Mouse (Mus musculus): ENCODE measurements around the gene Galnt10.

The Galnt10 gene

DNA sequence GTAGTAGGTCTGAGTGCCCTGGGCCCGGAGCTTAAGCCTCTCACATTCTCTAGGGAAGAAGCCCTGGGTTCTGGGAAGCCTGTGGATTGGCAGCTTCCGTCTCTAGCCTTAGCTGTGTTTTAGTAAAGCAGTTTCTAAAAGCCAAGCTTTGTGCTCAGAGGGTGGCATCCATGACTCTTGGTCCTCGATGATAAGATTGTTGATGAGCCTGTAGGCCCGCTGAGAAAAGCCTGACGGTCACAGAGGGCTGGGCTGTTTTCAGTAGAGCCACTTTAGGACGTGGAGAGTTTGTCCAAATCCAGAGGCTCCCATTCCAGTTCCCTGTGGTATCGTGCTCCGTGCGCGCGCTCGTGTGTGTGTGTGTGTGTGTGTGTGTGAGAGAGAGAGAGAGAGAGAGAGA lies 41.6 kb downstream of the Galnt10 start:
- DNase-seq (ENCODE audit: extremely low read depth, low read depth, low spot score), result no peak

DNA sequence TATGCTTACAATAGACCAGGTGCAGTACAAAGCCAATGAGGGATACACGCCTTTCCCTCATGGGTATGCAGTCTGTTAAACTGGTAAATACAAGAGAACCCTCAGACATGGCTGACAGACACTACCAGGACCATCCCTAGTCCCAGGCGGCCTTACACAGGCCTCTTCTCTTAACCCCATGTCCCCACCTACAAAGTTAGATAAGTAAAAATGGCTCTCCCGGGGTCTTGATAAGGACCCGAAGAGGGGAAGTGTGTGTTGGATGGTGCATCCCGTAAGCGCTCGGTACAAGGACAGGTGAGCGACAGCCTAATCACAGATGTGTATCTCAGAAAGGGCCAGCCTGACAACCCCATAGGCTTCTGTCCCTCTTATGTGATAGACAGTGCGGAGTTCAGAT lies 42.0 kb downstream of the Galnt10 start:
- no peak for DNase-seq (ENCODE audit: extremely low read depth, low read depth, low spot score)

DNA sequence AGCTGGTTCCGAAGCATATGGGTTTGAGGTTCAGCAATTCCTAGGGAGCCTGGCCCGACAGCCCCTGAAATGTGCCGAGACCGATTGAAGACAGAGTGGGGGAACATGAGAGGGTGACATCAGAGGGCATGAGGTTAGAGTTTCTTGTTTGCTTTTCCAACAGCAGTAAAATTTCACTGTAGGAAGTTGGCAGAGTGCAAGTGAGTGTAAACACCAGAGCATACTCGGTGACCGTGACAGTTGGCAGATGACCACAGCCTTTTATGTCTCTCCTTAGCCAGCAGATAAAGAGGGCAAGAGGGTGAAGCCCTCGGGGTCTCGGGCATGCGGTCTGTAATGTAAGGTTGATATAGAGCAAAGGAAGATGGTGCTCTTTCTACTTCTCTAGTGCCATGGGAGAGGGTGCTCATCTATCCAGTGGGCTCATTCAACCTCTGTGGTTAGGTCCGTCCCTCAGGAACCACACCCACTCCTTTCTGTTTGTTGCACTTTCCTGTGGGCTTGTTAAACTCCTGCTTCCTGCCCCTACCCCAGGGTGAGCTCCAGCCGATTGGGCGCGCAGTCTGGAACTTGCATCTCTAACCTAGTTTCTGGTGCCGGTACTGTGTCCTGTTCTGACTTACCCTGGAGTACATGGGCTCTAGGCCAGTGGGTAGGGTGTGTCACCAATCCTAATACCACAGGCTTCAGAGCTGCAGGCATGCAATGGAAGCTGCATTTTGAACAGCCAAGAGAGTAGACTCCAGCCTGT lies 43.1 kb downstream of the Galnt10 start:
- DNase-seq (ENCODE audit: extremely low read depth, low read depth, low spot score), result no peak

DNA sequence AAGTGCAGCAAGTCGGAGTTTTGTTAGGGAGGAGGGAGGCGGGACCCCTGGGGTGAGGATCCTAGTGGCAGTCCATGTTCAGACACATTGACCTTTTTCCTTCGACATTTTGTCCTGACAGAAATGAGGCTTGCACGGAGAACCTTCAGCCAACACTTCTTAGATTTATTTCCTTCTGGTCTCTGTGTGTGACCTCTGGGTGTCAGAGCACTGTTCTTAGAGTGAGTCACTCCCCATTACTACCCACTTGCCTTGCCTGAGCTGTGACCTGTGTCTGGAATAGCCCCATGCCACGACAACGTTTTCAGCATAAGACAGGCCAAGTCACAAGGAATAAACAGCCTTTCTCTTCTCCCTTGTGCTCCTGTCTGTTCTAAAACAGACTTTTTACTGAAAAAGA lies 44.6 kb downstream of the Galnt10 start:
- DNase-seq (ENCODE audit: extremely low read depth, low read depth, low spot score), result no peak

DNA sequence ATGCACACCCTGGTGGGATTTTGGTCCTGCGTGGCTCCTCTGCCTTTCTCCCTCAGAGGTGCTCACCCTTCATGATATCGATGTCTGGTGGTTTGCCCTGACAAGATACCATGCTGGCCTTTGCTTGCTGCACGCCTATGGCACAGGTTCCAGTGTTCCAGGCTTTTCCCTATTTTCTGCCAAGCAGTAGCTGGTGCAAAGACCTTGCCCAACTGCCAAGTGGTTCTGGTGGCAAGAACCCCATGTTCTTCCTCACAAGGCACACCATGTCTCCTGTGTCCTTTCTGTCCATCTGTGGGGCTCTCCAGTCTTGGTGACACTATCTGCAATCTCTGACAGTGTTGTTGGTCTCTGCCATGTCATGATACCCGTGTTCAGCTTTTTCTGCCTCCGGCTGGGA lies 45.6 kb downstream of the Galnt10 start:
- no peak for DNase-seq (ENCODE audit: extremely low read depth, low read depth, low spot score)

DNA sequence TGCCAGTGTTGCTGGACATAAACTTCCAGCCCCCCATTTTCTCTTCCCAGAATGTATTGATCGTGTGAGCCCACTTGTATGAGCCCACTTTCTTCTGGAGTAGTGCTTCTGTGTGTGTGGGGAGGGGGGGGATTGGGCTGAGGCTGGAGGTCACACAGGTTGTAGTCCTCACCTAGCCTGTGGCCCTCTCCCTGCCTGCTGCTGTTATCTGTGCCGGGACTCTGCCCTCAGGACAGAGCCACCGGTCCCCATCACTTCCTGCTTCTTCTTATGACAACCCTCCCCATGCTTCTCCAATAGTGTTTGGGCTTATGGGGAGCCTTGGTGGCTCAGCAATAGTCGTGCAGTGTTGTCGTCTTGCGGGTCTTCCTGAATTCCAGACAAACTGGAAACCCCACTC lies 46.7 kb downstream of the Galnt10 start:
- DNase-seq (ENCODE audit: extremely low read depth, low read depth, low spot score), result no peak

DNA sequence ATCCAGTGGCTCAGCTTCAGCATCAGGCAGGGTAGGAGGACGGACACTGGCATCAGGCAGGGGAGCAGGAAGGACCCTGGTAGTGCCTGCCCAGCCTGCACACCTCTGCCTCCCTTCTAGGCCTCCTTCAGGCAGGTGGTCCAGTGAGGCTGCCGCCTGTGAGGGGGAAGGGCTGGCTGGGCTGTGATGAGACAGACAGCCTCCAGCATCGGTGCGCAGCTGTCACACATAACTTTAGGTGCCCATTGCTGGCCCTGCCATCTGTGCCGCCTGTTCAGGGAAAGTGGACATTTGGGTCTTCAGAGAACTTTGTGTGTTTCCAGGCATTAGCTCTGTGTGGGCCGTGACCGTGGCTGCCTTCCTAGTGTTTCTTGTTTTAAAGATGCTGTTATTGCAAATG lies 47.5 kb downstream of the Galnt10 start:
- no peak for DNase-seq (ENCODE audit: extremely low read depth, low read depth, low spot score)

DNA sequence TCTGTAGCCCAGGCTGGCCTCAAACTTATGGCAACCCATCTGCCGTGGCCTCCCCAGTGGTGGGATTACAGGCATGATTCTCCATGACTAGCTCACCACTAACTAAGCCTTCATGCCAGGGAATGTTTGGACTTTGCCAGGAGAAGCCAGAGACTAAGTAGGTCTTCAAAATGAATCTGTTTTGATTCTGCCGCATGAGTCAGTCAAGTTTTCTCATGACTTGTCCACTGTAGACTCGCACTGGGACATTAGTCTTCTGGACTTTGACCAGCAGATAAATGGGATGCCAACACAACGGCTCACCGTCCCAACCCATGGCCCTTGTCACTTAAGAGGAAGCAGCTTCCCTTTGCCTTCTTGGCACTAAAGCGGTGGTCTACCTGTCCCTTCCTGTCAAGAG lies 49.2 kb downstream of the Galnt10 start:
- no peak for DNase-seq (ENCODE audit: extremely low read depth, low read depth, low spot score)

DNA sequence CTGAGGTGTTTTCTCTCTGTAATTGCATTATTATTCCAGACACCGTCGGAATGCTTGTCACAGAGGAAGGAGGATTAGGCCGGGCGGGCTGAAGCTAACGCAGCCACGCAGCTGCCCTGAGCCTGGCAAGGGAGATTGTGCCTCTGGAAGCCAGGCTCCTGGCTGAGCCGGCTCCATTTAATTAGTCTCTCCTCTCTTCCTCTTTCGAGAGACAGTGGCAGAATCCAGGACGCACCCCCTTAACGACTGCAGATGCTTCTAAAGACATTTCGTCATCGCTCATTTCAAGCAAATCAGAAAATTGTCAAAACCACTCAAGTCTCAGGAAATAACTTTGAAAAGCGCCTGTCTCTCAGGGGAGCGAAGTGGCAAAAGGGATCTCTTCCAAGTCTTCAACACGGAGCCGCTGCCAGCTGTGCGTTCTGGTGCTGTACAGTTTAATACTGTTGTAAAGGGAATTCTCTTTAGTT lies 51.0 kb downstream of the Galnt10 start:
- DNase-seq (ENCODE audit: extremely low read depth, low read depth, low spot score), result no peak

DNA sequence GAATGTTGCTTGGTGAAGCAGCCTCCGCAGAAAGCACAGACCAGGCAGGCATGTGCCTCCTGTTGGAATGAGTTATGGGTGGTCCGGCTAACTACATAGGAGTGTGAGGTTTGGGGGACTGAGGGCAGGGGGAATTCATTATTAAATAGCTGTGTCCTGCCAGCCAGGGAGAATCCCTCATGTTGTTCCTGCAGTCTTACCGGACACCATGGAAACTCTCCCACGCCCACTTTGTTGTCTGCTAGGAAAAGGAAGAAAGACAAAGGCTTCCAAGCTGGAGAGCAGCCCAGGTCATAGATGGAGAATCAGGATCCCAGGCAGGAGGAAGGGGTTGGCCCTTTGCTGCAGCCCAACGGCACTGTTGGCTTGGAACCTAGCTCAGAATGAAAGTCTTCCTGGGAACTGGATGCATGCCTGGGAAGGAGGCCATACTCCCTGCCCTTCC lies 51.6 kb downstream of the Galnt10 start:
- DNase-seq (ENCODE audit: extremely low read depth, low read depth, low spot score), result no peak

DNA sequence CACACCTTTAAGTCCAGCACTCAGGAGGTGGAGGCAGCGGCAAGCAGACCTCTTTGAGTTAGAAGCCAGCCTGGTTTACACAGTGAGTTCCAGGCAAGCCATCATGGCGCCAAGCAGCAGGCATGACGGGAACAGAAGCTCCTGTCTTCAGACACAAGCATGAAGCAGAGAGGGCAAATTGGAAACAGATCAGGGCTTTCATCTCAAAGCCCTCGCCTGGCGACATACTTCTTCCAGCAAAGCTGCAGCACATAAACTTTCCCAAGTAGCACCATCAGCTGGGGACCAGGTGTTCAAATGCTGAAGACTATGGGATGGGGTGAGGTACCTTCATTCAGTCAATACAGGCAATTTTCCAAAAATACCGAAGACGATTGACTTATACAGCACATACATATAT lies 54.9 kb downstream of the Galnt10 start:
- no peak for DNase-seq (ENCODE audit: extremely low read depth, low read depth, low spot score)

DNA sequence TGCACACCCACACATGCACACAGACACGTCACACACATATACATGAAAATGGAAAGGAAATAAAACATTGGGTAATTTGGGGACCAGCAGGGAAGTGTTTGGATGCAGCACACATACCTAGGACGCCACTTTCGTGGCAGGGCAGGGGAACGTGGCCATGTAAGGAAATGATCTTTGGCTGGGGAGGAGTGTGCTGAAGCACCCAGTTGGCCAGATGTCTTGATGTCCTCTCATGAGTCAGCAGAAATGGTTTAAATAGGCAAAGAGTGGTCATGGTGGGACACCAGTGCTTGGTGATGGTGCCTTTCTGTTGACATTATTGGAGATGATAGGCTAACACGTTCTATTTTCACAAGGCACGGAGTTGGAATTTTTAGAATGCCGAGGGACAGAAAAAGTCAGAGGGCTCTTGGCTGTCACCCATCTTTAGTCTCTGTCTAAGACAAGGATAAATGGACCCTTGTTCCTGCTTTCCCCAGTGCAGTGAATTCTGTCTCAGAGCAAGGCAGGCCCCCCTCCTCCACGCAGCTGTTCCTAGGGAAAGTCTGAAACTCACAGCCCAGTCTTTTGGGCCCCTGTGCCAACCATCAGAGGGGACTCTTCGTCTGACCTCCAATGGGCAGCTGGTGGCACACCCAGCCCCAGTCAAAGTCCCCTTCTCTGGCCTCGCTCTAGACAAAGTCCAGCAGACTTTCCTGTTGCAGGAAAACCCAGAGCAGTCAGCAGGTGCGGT lies 56.1 kb downstream of the Galnt10 start:
- no peak for DNase-seq (ENCODE audit: extremely low read depth, low read depth, low spot score)

DNA sequence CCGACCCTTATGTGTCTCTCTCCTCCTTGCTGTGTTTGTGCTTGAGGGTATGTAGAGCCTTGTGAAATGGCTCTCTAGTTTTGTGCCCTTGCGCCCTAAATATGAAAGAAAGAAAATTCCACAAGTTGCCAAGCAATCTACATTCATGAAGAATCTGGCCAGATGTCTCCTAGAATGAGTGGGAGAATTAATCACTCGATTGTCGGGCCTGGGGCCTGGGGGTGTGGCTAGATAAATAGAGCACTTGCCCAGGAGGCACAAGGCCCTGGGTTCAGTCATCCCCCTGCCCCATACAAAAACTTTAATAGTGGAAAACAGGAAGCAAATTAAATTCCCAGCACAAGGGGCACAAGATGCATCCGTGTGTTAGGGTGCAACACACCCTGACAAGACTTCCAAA lies 56.7 kb downstream of the Galnt10 start:
- DNase-seq (ENCODE audit: extremely low read depth, low read depth, low spot score), result no peak

DNA sequence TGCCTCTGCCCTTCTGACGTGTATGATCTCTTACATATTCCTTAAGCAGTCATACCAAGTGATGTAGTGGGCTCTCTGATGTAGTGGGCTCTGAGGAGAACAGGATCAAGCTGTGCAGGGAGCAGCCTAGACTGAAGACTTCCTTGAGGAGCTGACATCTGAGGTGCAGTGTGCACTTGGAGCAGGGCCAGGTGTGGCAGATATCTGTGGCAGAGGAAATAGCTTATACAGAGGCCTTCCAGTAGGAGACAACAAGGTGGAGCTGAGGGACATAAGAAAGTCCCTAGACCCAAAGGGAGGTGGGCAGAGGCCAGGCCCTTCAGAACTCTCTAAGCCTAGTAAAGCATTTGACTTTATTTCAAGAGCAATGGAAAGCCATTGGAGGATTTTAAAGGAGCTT lies 61.4 kb downstream of the Galnt10 start:
- no peak for DNase-seq (ENCODE audit: extremely low read depth, low read depth, low spot score)

DNA sequence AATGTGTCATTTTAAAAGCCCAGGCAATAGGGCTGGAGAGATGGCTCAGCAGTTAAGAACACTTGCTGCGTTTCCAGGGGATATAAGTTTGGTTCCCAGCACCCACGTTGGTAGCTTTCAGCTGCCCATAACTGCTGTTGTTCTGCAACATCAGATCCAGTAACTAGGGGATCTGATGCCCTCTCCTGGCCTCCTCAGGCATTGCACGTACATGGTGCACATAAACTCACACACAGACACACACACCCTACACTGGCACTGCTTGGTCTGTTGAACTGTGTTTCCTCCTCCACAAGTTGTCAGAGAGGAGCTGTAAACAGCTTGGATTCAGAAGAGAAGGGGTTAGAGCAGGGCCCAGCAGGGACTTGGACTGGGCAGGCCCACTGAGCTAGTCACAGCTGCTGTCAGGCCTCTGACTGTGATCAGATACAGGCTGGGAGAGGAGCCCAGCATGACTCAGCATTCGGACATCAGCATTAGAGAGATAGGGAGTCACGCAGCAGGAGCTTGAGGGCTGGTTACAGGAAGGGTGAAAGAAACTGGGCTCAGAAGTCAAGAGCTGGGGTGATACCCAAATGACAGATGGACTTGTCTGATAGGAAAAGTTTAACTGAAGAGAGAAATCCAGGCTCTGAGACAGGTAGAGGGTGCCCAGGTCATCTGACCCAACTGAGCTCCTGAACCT lies 62.0 kb downstream of the Galnt10 start:
- DNase-seq (ENCODE audit: extremely low read depth, low read depth, low spot score), result no peak

DNA sequence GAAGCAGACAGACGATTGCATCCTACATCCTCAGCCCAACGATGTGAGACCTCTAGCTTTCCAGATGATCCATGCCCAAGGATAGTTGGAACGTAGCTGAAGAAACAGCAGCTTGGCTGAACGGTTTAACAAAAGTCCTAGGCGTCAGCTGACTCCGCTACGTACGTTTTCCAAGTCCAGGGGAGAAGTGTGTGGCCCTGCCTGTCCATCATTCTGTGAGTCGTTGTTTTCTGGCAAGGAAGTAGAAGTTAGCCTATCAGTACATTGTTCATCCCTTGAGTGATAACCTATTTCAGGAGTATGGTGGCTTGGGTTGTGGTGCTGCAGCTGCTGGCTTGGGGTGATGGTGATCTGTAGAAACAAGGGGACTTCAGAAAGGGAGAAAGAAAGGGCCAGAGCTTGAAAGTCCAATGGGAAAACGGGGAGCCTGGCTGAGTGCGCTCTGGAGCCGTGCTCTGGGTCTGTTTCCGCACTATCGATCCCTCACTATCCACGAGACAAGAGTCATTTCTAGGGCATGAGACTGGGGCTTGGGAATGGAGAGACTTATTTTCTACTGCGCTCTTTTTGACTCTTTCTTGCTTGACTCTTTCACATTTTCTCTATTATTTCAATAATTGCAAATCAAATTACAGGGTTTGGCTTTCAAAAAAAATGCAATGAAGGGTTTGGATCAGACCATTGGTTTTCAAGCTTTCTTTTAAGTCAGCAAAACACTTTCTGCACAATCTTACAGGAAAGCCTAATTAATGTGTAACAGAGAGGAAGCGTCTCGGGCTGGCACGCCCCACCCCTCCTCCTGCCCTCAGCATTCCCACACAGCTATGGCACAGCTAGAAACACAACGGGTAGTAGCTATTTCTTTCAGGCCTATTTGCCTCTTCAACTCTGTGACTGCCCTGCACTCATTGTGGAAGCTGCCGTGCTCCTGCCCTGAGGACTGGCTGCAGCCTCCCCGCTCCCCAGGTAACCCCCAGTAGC lies 63.2 kb downstream of the Galnt10 start:
- no peak for DNase-seq (ENCODE audit: extremely low read depth, low read depth, low spot score)

DNA sequence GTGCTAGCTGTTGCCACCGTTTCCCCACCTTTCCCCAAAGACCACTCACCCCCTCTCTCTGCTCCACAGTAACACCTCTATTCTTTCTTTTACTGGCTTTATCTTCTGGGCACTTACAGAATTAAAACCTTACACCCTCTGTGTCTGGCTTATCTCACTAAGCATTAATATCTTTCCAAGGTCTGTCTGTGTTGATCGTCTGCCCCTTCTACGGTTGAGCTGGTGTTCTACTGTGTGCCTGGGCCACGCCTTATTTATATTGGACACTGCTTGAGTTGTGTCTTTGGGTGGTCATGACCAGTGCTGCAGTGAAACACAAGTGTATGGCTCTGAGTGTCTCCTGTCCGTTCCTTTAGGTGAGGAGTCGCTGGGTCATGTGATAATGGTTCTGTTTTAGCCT lies 68.7 kb downstream of the Galnt10 start:
- DNase-seq (ENCODE audit: extremely low read depth, low read depth, low spot score), result no peak

DNA sequence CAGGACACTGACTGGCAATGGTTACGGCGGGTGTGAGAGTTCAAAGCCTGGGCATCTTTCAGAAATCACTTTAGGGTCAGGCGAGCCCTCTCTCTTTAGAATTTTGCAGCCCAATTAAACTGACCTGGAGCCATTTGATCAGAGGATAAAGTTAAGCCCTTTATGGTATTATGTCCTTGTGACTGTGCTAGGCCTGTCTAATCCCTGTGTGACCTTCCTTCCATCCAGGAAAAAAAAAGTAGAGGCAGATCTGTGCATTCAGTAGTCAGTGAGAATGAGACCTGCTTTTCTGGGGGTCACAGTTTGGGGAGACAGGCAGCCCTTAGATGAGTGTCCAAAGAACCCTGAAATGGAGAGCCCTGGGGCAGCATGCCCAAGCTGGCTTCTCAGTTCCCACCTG lies 71.5 kb downstream of the Galnt10 start:
- DNase-seq (ENCODE audit: extremely low read depth, low read depth, low spot score), result no peak

DNA sequence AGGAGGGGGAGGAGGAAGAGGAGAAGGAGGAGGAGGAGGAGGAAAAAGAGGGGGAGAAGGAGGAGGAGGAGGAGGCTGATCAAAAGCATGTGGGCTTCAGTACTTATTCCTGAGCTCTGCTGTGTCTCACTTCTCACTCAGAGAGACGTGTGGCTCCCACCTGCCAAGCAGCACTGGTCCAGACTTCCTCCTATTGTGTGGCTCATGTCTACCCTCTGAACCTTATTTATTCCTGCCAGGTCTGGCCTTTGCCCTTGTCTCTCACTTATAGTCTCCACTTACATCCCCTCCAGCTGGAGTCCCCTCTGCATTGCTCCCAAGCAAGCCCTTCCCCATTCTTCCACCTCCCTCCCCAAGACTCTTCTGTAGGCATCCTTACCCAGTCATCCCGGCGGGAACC lies 72.2 kb downstream of the Galnt10 start:
- no peak for DNase-seq (ENCODE audit: extremely low read depth, low read depth, low spot score)

DNA sequence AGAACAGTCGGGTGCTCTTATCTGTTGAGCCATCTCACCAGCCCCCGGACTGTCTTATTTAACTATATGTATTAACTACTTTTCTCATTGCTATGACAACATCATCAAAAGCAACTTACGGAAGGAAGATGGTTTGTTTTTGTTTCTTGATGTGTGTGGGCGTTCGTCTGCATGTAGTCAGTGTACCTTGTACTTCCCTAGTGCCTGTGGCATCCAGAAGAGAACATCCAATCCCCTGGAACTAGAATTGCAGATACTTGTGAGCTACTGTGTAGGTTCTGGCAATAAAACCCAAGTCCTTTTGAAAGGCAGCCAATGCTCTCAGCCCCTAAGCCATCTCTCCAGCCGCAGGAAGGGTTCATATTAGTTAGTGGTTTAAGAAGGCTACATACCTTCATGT lies 72.8 kb downstream of the Galnt10 start:
- DNase-seq (ENCODE audit: extremely low read depth, low read depth, low spot score), result peak; percentile 87

DNA sequence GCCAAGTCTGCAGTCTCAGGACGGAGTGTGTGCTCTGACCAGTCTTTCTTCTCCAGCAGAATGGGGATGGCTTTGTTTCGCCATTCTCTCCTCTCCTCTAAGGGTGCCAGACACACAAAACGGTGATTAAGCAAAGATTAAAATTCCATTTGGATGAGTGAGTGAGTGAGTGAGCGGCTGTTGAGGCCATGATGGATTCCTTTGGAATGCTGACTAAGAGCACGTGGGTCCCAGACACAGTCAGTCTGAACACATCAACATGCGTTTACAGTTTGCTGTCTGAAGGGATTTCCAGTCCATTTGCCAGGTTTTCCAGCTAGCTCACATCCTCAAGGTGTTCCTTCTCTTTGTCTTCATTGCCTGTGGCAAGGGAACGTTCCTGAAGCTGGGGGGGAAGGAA lies 74.4 kb downstream of the Galnt10 start:
- peak; percentile 64 for DNase-seq (ENCODE audit: extremely low read depth, low read depth, low spot score)

Data from fat pad, adult 2 months (tissue).